Mouse (Mus musculus) hindbrain, embryonic 16.5 days (tissue): Measurements from ENCODE around the gene Inpp5e. TPM values are rescaled to one million over a fixed set of nuclear protein-coding genes. Genes with fewer than 3 reads are reported as not detected.
A peak's percentile ranks its signal among the peaks of the same experiment; 100 is the strongest.

Source experiments
- ATAC-seq: fragments of 200-750 bp; cut with Nextera tagmentation; 2 replicates; pipeline ENCODE4 v1.8.0; 2017; ENCODE audit warnings: moderate TSS enrichment, moderate library complexity
- H3K27ac ChIP-seq: fragments of 300-500 bp; sonication (generic); 2 replicates; pipeline ENCODE4 v1.5.1; 2014; ENCODE audit warnings: low read depth, mild to moderate bottlenecking, control low read depth, low read length, moderate library complexity
- H3K27me3 ChIP-seq: fragments of 300-500 bp; sonication (generic); replicated peaks from 2 replicates; pipeline ENCODE4 v1.6.1; 2014; ENCODE audit warnings: low read length; ENCODE audit not compliant: control insufficient read depth, insufficient read depth
- H3K36me3 ChIP-seq: fragments of 300-500 bp; sonication (generic); 2 replicates; pipeline ENCODE4 v1.6.1; 2014; ENCODE audit warnings: mild to moderate bottlenecking, low read length, moderate library complexity, mixed read lengths; ENCODE audit not compliant: control insufficient read depth, insufficient read depth
- H3K4me1 ChIP-seq: fragments of 300-500 bp; sonication (generic); 2 replicates; pipeline ENCODE4 v1.6.1; 2014; ENCODE audit warnings: low read depth, low read length; ENCODE audit not compliant: control insufficient read depth, insufficient read depth
- H3K4me2 ChIP-seq: fragments of 300-500 bp; sonication (generic); 2 replicates; pipeline ENCODE4 v1.6.1; 2014; ENCODE audit warnings: mild to moderate bottlenecking, low read length, control low read depth, moderate library complexity
- H3K4me3 ChIP-seq: fragments of 300-500 bp; sonication (generic); 2 replicates; pipeline ENCODE4 v1.5.1; 2014; ENCODE audit warnings: mild to moderate bottlenecking, low read length, control low read depth, moderate library complexity
- H3K9ac ChIP-seq: fragments of 300-500 bp; sonication (generic); 2 replicates; pipeline ENCODE4 v1.6.1; 2014; ENCODE audit warnings: low read depth, mild to moderate bottlenecking, control low read depth, low read length, moderate library complexity
- H3K9me3 ChIP-seq: fragments of 300-500 bp; sonication (generic); 2 replicates; pipeline ENCODE4 v1.6.1; 2014; ENCODE audit warnings: mild to moderate bottlenecking, low read length, moderate library complexity; ENCODE audit not compliant: control insufficient read depth
- WGBS: fragments of 180-500 bp; shearing (Covaris S2); extraction: QIAGEN DNeasy Blood & Tissue Kit; methylation state at CpG from one replicate; pipeline ENCODE4 v1.1.7; 2014; 5-methylcytosine and 5-hydroxymethylcytosine counted together
- polyA plus RNA-seq: library from polyadenylated mRNA; unstranded; fragments of >200 nt; fragmentation: Nextera tagmentation; extraction: Ambion mirVana; gene quantifications from 2 replicates; pipeline ENCODE4 v1.2.1, GENCODE M21; 2015

Gene Inpp5e
- polyA plus RNA-seq, 1 experiment from 2014 or later: 24.9 TPM

DNA sequence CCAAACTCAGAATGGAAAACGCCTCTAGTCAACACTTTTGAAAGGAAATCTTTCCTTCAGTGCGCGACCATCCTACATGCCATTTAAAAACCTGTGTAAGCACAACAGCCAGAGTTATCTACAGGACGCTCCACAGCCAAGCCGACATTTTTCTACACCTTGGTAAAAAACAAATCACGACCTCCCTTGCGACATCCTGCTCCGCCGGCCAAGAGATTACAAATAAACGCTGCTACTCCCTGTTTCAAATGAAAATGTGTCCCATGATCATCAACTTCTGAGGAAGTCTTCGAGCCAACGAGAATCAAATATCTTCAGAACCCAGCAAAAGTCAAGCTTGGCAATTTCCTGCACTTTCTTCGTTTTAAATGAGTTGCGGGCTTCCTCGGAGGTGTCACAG lies 35.4 kb upstream of the Inpp5e start:
- peak overlapping the region; percentile 75 for H3K9ac ChIP-seq
- peak overlapping the region; percentile 79; the same call in 1 of the 2 replicates for H3K27ac ChIP-seq
- H3K9me3 ChIP-seq: no peaks in the 10 kb centered on the region
- peak overlapping the region; percentile 56 for H3K4me3 ChIP-seq
- H3K27me3 ChIP-seq: no peaks in the 10 kb centered on the region
- ATAC-seq: no peak
- peaks cover 36% of the 10 kb centered on the region for H3K4me1 ChIP-seq
- peaks cover 16% of the 10 kb centered on the region for H3K36me3 ChIP-seq
- H3K4me2 ChIP-seq: peak overlapping the region; percentile 90
- WGBS: 5% methylated on average over 15 of the region's 15 CpGs

DNA sequence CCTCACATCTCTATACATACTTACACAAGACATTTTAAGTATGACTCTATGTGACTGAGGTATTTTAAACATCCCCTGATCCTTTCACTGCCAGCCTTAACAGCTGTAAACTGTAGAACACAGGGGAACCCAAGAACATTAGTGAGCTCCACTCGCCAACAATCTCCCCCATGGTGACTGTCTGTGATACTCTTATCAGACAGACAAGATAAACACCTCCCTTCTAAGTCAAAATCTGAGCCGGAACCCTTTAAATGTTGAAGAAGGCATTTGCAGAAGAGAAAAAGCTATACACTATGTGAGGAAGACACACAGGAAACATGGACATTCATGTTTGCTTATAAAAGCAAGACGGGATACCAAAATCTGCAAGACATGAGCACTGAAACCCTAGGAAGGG lies 34.9 kb upstream of the Inpp5e start:
- H3K27me3 ChIP-seq: no peaks in the 10 kb centered on the region
- H3K4me3 ChIP-seq: peak overlapping the region; percentile 56
- ATAC-seq: no peak
- H3K9me3 ChIP-seq: no peaks in the 10 kb centered on the region
- H3K4me2 ChIP-seq: peak overlapping the region; percentile 90
- peak overlapping the region; percentile 75 for H3K9ac ChIP-seq
- peaks cover 19% of the 10 kb centered on the region for H3K36me3 ChIP-seq
- H3K27ac ChIP-seq: no peak overlapping the region
- 72% methylated on average over 3 of the region's 3 CpGs for WGBS
- peaks cover 32% of the 10 kb centered on the region for H3K4me1 ChIP-seq

DNA sequence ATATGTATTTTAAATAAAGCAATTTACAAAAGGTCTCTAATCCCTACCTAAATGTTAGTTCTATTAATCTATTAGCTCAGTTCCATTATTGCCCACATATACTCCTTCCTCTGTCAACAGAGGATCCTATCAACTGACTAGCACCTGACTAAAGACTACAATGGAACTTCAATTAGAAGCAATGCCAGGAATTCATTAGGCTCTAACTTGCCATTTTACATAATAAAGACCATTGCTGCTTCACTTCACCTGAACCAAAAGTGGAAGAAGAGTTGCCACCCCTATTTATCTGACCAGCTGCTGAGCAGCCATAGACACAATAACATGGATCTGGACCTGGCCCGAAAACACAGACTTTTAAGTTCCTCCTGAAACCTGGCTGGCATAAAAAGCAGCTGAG lies 33.8 kb upstream of the Inpp5e start:
- ATAC-seq: no peak
- H3K4me1 ChIP-seq: peaks cover 31% of the 10 kb centered on the region
- no peak overlapping the region for H3K9ac ChIP-seq
- no peak overlapping the region for H3K27ac ChIP-seq
- no peaks in the 10 kb centered on the region for H3K27me3 ChIP-seq
- peaks cover 19% of the 10 kb centered on the region for H3K36me3 ChIP-seq
- H3K4me3 ChIP-seq: no peak overlapping the region
- no peak overlapping the region for H3K4me2 ChIP-seq
- no peaks in the 10 kb centered on the region for H3K9me3 ChIP-seq
- WGBS: 58% methylated on average over 1 of the region's 1 CpGs

DNA sequence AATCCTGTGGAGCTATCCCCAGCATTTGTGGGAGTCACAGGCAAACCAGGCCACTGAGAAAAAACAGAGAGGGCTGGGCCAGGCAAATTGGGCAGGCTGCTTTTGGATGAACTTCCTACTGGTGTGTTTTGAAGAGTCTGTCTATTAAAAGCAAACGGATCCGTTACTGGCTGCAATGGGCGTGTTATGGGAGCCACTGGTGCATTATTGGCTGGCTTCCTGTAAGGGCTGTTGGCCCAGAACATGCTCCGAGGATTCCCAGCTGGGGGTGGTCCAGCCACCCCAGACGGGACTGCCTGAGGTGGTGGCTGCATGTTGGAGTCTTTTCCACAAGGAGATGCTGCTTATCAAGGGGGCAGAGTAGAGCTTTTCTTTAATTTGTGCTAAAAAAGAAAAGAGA lies 32.7 kb upstream of the Inpp5e start:
- ATAC-seq: no peak
- no peak overlapping the region for H3K27ac ChIP-seq
- H3K4me3 ChIP-seq: no peak overlapping the region
- no peaks in the 10 kb centered on the region for H3K9me3 ChIP-seq
- peaks cover 19% of the 10 kb centered on the region for H3K36me3 ChIP-seq
- WGBS: 70% methylated on average over 5 of the region's 5 CpGs
- peaks cover 27% of the 10 kb centered on the region for H3K4me1 ChIP-seq
- no peak overlapping the region for H3K4me2 ChIP-seq
- H3K27me3 ChIP-seq: no peaks in the 10 kb centered on the region
- H3K9ac ChIP-seq: no peak overlapping the region

DNA sequence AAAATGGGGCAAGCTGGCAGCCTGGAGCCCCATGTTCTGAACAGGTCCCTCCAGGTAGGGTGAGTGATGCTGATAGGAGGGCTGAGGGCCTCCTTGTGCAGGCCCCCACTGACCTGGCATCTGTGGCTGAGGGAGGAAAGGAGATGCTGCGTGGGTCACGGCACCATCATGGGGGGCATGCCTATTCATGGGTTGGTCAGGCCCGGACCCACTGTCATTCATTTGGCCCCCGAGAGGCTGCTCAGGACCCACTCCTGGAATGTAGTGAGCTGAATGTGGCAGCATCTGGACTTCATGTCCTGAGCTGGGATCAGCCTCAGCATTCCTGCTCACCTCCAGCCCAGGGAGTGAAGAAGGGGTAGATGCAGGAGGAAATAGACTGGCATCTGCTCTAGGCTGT lies 32.3 kb upstream of the Inpp5e start:
- Histone ChIP-seq H3K36me3 (peaks cover 19% of the 10 kb centered on the region), H3K4me3 (no peak overlapping the region), H3K27ac (no peak overlapping the region), H3K9me3 (no peaks in the 10 kb centered on the region), H3K4me2 (no peak overlapping the region), H3K9ac (no peak overlapping the region), H3K4me1 (peaks cover 23% of the 10 kb centered on the region), H3K27me3 (no peaks in the 10 kb centered on the region)
- ATAC-seq: no peak
- 92% methylated on average over 4 of the region's 4 CpGs for WGBS

DNA sequence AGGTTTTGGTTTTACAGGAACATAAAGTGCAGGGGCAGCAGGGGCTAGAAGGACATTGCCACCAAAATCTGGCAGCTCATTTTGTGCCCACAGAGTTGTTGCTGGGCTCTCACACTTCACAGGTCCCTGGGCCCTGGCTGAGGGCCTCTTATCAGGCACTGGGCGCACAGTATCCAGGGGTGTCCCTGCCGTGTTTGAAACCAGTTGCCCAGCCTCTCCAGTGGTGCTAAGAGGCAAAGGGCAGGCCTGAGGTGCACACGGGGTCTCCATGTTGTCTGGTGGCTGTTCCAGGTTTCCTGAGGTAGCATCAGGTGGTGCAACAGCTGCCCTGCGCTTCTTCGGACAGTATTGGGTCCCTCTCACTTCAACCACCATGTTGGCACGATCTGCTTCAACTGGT lies 30.7 kb upstream of the Inpp5e start:
- H3K4me3 ChIP-seq: no peak overlapping the region
- peaks cover 23% of the 10 kb centered on the region for H3K4me1 ChIP-seq
- peaks cover 25% of the 10 kb centered on the region for H3K36me3 ChIP-seq

DNA sequence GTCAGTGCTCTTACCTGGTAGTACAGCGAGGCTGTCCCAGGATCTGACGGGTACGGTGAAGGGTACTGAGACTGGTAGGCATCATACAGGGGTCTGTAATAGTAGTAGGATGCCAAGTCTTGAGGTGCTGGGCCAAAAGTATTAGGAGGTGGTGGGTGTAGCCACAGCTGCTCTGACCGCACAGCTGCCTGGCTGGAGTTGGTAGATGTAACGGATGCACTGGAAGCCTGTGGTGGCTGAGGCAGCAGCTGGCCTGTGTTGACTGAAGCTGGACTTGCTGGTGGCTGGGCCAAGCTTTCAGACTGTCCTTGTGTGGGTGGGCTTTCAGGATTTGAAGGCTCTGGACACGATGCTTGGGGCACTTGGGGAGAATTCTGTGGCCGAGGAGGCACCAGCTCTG lies 29.4 kb upstream of the Inpp5e start:
- Histone ChIP-seq H3K27me3 (no peaks in the 10 kb centered on the region), H3K9ac (no peak overlapping the region), H3K4me2 (no peak overlapping the region), H3K36me3 (peaks cover 25% of the 10 kb centered on the region), H3K4me3 (no peak overlapping the region), H3K4me1 (peaks cover 12% of the 10 kb centered on the region), H3K9me3 (no peaks in the 10 kb centered on the region), H3K27ac (no peak overlapping the region)
- WGBS: 91% methylated on average over 7 of the region's 7 CpGs
- ATAC-seq: no peak

More for the DNA sequence above, 30.7 kb upstream of the Inpp5e start:
- no peak overlapping the region for H3K9ac ChIP-seq
- H3K4me2 ChIP-seq: no peak overlapping the region
- H3K27me3 ChIP-seq: no peaks in the 10 kb centered on the region
- no peak for ATAC-seq
- H3K27ac ChIP-seq: no peak overlapping the region
- no peaks in the 10 kb centered on the region for H3K9me3 ChIP-seq
- WGBS: 94% methylated on average over 6 of the region's 6 CpGs

DNA sequence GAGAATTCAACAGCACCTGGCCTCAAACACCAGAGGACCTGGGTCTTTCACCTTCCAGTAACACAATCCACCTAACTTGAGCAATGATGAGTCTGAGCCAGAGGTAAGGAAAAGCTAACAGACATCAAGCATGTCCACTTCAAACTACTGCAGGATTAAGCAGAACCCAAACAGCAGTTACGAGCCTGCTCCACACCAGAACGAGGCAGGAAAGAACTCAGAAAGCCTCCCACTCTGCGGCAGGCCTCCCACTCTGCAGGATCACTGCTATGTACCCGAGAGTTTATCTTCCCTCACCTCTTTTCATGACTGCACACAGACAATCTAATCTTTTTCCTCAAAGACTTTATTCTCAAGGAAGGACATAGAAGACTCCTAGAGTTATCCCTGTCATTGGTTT lies 28.2 kb upstream of the Inpp5e start:
- no peaks in the 10 kb centered on the region for H3K27me3 ChIP-seq
- H3K4me1 ChIP-seq: peaks cover 6% of the 10 kb centered on the region; the same call in 1 of the 2 replicates
- 80% methylated on average over 4 of the region's 4 CpGs for WGBS
- ATAC-seq: no peak
- H3K27ac ChIP-seq: no peak overlapping the region
- H3K36me3 ChIP-seq: peaks cover 28% of the 10 kb centered on the region
- H3K9me3 ChIP-seq: no peaks in the 10 kb centered on the region
- H3K4me2 ChIP-seq: no peak overlapping the region
- no peak overlapping the region for H3K4me3 ChIP-seq
- H3K9ac ChIP-seq: no peak overlapping the region

DNA sequence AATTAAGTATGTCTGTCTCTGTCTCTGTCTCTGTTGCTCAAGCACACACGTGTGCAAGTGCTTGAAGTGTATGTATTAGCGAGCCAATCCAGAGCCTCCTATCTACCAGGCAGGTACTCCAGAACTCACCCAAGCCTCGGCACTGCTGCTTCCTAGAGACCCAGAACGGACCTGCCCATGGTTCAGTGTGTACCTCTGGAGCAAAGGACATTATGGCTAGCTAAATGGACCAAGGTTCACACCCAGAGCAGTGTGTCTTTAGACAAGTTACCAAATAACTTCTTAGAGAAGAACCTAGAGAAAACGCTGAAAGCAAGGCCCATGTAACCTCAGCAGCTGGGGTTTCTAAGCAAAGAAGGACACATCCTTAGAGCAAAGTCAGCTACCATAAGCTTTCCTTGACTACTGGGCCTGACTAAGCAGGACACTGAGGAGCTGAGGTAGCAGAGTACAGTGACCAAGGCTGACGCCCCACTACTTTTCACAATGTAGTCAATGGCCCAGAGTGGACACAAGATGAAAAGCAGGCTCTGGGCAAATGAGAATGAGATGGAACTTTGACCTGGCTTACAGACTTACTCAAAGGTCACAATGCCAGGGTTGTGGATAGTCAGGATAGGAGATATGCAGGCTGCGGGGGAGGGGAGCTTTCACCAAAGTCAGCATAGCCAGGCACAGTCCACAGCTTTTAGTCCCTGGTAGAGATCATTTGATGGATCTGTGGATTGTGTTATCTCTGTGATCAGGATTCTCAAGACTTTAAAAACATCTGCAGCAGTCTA lies 26.0 kb upstream of the Inpp5e start:
- Histone ChIP-seq H3K9me3 (no peaks in the 10 kb centered on the region), H3K9ac (no peak overlapping the region), H3K4me1 (peaks cover 6% of the 10 kb centered on the region; the same call in 1 of the 2 replicates), H3K27me3 (no peaks in the 10 kb centered on the region), H3K36me3 (peaks cover 28% of the 10 kb centered on the region), H3K4me2 (no peak overlapping the region), H3K4me3 (no peak overlapping the region), H3K27ac (no peak overlapping the region)
- no peak for ATAC-seq
- 92% methylated on average over 7 of the region's 7 CpGs for WGBS
